Mouse (Mus musculus) left cerebral cortex, adult 2 months (tissue): ENCODE data around the gene Serpina16. TPM values are rescaled to one million over a fixed set of nuclear protein-coding genes. Genes with fewer than 3 reads are reported as not detected.

Experiments
- DNase-seq, 2 experiments: peaks; one replicate each; pipeline ENCODE4 v3.0.0; 2021 to 2022; ENCODE audit warnings: low spot score in 2 of 2, mixed read lengths in 1 of 2; ENCODE audit errors: extremely low spot score in 1 of 2
- H3K27ac ChIP-seq: fragments of 200-600 bp; 2 replicates; pipeline ENCODE4 v1.8.1; 2022
- H3K4me3 ChIP-seq: fragments of 200-600 bp; 2 replicates; pipeline ENCODE4 v1.8.1; 2022
- CTCF ChIP-seq: fragments of 200-600 bp; IDR thresholded peaks from 2 replicates; pipeline ENCODE4 v1.8.1; 2022; ENCODE audit warnings: antibody characterized with exemption, mild to moderate bottlenecking, moderate library complexity
- intact Hi-C: fragments of 180-260 bp; cut with DNase I; formaldehyde crosslinking; loops from one replicate; pipeline ENCODE4 v1.15.1; 2025
- total RNA-seq, 2 experiments: library from RNA; stranded (reverse); gene quantifications; 2 replicates each; pipeline ENCODE4 v1.2.3; 2021

Serpina16 gene
- total RNA-seq, 2 experiments from 2014 or later, result not detected

DNA sequence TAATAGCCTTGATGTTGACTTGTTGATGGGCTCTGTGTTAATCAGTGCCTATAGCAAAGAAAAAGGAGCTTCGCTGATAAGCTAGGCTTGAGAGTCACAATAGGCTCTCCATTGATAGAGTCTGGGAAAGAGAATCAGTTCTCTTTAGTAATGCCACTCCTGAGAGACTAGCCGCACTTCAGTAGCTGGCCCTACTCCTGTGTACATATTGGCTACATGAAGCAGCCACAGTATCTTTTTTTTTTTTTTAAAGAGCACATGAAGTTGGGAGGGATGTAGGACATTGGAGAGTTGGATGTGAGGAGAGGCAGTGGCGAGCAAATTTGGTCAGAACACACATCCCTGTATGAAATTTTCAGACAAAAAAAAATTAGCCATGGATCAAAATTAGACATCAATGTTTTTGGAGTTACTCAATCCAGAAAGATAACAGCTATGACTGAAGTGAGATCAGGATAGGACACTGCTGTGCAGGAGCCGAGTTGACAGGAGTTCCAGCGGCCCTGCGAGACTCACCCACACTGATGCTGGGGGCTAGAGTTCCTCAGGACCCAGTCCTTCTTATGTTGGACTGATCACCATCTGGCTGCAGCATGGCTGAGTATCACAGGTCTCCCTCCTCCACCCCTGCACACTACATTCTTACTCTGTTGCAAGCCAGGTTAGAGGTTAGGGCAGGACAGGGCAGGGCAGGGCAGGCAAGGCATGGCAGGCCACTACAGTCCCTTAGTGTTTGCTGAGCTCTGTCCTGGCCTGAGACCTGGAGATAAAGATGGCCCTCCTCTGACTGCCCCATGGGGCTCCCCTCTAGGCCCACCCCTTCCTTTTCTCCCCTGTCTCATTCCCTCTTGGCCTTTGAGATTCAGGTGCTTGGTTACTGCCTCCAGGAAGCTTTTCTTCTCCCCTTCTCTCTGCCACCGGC is 20.6 kb downstream of the Serpina16 start:
- Histone ChIP-seq H3K27ac (no peak overlapping the region), H3K4me3 (no peak overlapping the region)
- no peak for DNase-seq
- intact Hi-C loops, result no loop called here
- no peak for TF ChIP-seq CTCF

DNA sequence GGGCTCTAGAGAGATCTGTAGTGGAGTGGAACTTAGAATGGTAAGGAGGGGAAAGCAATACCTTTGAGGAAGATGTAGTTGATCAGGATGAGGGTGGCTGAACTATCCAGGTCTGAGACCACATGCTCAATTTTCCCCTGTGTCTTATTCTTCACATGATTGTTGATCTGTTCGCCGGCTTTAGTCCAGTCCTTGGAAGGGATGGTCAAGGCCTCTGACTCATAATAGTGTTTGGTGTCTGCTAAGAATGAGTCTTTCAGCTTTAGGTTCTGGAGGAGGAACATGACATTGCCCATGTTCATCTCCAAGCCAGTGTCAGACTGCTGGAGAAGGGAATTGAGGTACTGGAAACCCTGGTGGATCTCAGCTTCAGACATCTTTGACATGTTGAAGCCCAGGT is 22.1 kb downstream of the Serpina16 start:
- TF ChIP-seq CTCF, result no peak
- intact Hi-C loops, result no loop called here
- H3K27ac ChIP-seq, result no peak overlapping the region
- DNase-seq, result no peak
- H3K4me3 ChIP-seq, result no peak overlapping the region

DNA sequence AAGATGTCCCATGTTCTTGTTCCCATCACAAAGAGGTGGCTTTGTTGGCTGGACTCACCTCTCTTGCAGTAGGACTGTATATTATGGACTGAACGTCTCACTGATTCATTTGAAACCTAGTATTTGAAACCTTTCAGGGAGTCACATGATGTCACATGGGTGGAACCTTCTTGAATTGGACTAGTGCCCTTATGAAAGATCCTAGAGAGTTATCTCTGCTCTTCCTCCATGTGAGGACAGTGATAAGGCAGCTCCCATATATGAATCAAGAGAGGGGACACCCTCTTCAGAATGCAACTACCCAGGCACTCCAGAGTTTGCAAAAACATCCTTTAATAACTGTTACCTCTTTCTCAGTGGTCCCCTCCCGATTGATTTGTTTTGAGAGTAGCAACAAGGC is 29.6 kb downstream of the Serpina16 start:
- intact Hi-C loops, result no loop called here
- no peak for DNase-seq
- H3K4me3 ChIP-seq, result no peak overlapping the region
- TF ChIP-seq CTCF, result no peak
- no peak overlapping the region for H3K27ac ChIP-seq

DNA sequence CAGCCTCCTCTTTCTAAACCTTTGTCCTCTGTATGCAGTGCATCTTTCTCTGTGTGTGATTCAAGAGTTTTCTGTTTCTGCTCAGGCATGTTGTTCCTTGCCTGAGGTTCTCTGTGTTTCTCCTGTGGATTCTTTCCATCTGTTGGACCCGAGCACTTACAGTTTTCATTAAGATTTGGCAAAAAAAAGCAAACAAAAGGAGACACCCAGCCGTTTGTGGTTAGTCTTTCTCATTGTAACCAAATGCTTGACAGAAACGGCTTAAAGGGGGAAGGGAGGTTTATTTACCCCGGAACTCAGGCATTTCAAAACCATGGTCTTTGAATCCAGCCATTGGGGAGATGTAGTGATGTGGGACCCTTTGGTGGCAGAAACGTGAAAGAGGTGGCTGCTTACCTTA is 31.3 kb downstream of the Serpina16 start:
- intact Hi-C loops, result loop anchor here (5.0 kb wide), 2 partner anchors 102 to 217 kb away; partner anchors contain the start of gene Ddx24
- no peak for TF ChIP-seq CTCF
- no peak for DNase-seq
- no peak overlapping the region for H3K27ac ChIP-seq
- H3K4me3 ChIP-seq, result no peak overlapping the region

DNA sequence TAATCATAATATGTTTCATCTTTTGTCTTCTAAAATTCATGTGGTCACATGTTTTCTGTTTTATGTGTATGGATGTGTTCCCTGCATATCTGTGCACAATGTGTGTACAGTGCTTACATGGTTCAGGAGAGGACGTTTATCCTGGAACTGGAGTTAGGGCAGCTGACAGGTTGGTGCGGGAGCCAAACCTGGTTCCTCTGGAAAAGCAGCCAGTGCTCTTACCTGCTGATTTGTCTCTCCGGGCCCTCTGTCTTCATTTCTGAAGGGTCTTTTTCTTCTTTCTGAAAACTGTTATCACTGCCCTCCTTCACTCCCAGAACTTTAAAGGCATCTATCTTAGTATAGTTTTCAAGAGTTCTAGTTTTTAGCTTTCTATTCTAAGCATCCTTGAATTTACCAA is 32.1 kb downstream of the Serpina16 start:
- TF ChIP-seq CTCF, result no peak
- no peak for DNase-seq
- intact Hi-C loops, result loop anchor here (2.0 to 5.0 kb wide), 3 partner anchors 102 to 217 kb away; partner anchors contain the start of gene Ddx24
- H3K27ac ChIP-seq, result no peak overlapping the region
- H3K4me3 ChIP-seq, result no peak overlapping the region

DNA sequence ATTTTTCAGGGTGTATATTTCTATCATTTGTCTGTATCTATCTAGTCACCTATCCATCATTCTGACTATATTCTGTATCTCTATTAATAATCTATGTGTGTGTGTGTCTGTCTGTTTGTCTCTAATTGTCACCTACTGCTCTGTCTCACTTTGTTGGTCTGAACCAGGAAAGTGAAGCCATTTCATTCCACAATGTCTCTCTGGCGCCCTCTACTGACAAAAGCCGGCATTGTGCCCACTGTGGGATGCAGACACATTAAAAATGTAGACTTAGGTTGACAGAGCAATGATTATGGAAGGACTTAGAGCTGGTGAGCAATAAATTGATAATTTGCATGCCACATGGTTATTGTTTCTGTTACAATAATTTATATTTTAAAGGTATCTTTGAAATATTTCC is 32.6 kb downstream of the Serpina16 start:
- H3K27ac ChIP-seq, result no peak overlapping the region
- TF ChIP-seq CTCF, result peak; percentile 88
- peak; percentile 70 to 86 for DNase-seq
- intact Hi-C loops, result loop anchor here (2.0 to 5.0 kb wide), 3 partner anchors 101 to 216 kb away; partner anchors contain the start of gene Ddx24
- H3K4me3 ChIP-seq, result no peak overlapping the region

DNA sequence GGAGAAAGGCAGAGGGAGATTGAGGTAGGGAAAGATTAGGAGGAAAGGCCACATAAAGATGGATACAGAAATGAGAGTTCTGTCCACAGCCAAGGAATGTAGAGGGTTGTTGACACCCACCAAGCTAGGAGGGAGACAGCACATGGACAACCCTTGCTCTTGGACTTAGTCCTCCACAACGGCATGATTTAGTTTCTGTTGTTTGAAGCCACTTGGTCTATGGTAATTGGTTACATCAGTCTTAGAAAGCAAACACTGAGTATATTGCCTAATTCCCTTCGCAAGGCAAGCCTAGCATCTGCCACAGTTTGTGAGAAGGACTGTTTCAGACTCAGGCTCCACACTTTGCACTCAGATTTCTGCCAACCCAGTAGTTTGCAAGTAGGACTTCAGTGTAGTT is 40.1 kb downstream of the Serpina16 start:
- DNase-seq, result no peak
- Histone ChIP-seq H3K4me3 (no peak overlapping the region), H3K27ac (no peak overlapping the region)
- no peak for TF ChIP-seq CTCF
- intact Hi-C loops, result no loop called here

DNA sequence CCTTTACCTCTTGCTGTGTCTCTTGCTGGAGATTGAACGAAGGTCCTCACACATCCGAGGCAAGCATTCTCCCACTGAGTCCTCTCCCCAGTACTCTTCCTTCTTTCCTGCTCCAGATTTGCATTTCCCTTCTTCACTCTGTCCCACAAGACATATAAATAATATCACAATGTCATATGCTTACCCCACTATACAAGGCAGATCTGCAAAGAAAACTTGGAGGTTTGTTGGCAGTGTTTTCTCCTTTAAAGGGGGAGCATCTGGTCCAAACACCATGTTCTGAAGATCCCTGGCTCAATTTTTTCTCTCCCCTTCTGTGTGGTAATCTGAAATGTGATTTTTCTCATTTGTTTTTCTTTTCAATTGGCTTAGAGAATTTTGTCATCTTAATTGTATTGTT is 41.5 kb downstream of the Serpina16 start:
- H3K4me3 ChIP-seq, result no peak overlapping the region
- no peak for TF ChIP-seq CTCF
- no peak for DNase-seq
- H3K27ac ChIP-seq, result no peak overlapping the region
- intact Hi-C loops, result no loop called here

DNA sequence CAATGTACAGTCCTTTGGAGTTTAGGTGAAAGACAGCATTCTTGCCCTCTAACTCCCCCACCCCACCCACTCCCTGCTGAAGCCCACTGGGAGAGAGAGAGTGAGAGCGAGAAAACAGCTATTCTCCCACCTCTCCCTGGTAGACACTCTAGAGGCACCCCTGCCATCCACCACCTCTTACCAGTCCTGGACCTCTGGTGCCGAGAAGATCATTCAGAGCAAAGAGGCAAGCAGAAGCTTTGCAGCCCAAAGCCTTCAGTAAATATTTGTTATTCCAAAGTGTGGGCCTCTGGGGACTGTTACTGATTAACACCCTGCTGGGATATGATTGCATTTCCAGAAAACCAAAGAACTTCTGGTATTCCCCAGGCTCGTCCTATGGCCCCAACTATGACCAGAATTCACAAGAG is 44.7 kb downstream of the Serpina16 start, which contains the start of gene Serpina10:
Gene Serpina10 (minus strand): TSS at position 242 of the 410 bp plus-strand sequence.
- TF ChIP-seq CTCF, result no peak
- H3K27ac ChIP-seq, result no peak within 1 kb of the TSS
- H3K4me3 ChIP-seq, result no peak within 1 kb of the TSS
- intact Hi-C loops, result no loop called here
- no peak for DNase-seq

Other genes starting within 250 kb of the Serpina16 start
- gene Ifi27, start 241.9 kb downstream of the Serpina16 start, total RNA-seq, result 10 to 100 TPM; 53.9 to 70.1 TPM
- gene Ifi27l2a, start 232.5 kb downstream of the Serpina16 start, total RNA-seq, result 1 to 10 TPM; 2.0 to 2.3 TPM
- not detected for gene Ifi27l2b, start 218.9 kb downstream of the Serpina16 start, total RNA-seq
- 10 to 100 TPM; 24.8 to 25.8 TPM for gene Ppp4r4, start 143.9 kb downstream of the Serpina16 start, total RNA-seq
- not detected for gene Serpina10, start 44.7 kb downstream of the Serpina16 start, total RNA-seq
- gene Serpina6, start 18.9 kb downstream of the Serpina16 start, total RNA-seq, result not detected
- not detected for gene Serpina1f, start 19.4 kb upstream of the Serpina16 start, total RNA-seq
- not detected for gene Serpina1d, start 97.5 kb upstream of the Serpina16 start, total RNA-seq
- not detected for gene Serpina1b, start 154.2 kb upstream of the Serpina16 start, total RNA-seq
- gene Serpina1a, start 187.4 kb upstream of the Serpina16 start, total RNA-seq, result not detected
- not detected for gene Serpina1c, start 228.7 kb upstream of the Serpina16 start, total RNA-seq